Mouse (Mus musculus): ENCODE data around the gene Srarp. TPM values are rescaled to one million over a fixed set of nuclear protein-coding genes. Genes with fewer than 3 reads are reported as not detected.
A peak's percentile ranks its signal among the peaks of the same experiment; 100 is the strongest.

Srarp gene
- 11.9 and 13.2 TPM in 2 replicates for polyA plus RNA-seq (2012; rRNA removed)

DNA sequence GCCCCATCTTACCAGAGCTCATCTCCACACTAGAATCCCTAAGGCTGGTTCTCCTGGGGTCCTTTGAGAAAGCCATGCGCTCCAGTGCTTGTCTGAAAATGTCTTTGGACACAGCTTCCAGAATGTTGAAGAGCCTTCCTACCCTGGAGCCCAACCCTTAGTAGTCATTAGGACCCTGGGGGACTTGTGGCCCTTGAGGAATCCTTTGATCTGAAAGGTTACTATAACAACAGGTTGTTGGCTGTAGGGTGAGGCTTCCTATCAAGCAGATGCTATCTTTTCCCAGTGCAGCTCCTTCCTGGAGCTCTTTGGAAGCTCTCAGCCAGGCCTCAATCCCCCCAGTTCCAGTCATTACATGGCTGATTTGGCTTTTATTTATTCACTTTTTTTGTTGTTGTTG is at the start of gene Srarp:
TSS of gene Srarp (minus strand) at position 132 of the 400 bp plus-strand sequence.
- no peak for DNase-seq (ENCODE audit: extremely low spot score in 1 of 2, low spot score in 1 of 2)

- no peak for DNase-seq (ENCODE audit: extremely low spot score in 1 of 2, low spot score in 1 of 2)
Observed at GRCm38 (mm10) chr4:141484071-141484470, 48.2 kb upstream of the Srarp start.

DNA sequence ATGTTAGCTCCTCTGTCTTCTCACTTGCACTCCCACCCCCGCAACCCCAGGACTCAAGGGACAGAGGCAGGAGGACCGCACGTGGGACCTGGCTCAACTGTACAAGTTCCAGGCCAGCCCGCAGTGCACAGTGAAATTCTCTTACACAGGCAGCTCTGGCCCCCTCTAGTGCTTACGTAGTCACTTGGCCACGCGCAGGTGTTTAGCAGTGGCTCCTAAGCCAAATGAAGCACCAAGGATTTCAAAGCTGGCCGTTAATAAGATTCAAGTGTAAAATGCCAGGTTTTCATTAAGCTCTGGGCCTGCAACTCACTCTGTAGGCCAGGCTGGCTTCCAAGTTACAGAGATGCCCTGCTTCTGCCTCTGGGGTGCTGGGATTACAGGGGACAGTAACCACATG is 43.5 kb upstream of the Srarp start:
- DNase-seq (ENCODE audit: extremely low spot score in 1 of 2, low spot score in 1 of 2) = no peak

DNA sequence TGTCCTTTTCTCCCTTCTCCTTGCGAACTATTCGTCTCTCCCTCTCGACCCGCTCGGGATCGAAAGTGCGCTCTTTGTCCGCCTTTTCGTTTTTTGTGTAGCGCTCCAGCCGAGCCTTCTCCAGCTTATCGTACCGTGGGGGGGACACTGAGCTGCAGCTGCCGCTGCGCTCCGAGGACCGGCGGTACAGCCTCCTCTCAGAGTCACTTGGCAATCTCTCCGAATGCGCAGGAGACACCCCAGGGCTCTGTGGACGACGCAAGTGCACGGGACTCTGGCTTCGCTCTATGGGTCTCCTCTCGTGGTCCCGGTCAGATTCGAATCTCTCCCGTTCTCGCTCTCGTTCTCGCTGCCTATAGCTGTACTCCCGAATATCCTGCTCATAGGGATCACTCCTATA is 42.9 kb upstream of the Srarp start:
- DNase-seq (ENCODE audit: extremely low spot score in 1 of 2, low spot score in 1 of 2) = no peak

DNA sequence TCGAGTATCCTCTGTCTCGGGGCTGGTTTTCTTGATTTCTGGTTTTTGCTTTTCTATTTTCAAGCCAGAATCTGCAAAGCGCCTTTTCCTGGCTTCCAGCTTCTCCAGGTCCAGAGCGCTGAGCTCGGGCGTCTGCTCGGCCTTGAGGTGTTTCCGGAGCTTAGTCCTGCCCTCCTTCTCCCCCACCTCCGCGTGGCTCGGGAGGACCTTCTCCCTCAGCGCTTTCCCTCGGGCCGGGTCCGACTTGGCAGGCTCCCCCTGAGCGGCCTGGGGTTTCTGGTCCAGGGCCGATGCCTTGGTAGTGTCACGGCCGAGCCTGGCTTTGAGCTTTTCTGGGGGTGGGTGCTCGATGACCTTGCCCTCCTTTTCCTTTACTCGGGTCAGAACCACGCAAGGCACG is 42.3 kb upstream of the Srarp start:
- no peak for DNase-seq (ENCODE audit: extremely low spot score in 1 of 2, low spot score in 1 of 2)

DNA sequence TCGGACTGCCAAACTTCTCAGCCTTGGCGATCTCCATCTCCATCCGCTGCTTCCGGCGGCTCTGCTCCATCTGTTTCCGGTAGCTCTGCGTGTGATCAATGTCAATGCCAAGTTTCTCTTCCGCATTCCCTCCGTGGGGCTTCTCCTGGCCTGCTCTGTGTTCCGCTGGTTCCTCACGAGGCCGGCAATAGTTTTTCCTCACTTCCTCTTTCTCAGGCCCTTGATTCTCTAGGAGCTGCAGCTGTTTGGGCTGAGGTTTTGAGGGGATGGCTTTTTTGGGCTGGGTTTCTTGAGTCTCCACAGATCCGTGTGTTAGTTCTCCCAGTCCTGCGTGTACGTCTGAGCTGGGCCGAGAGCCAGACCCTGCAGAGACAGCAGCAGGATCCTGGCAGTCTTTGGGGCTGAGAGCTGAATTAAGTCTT is 41.8 kb upstream of the Srarp start:
- peak; percentile 53 to 81 for DNase-seq (ENCODE audit: extremely low spot score in 1 of 2, low spot score in 1 of 2)

DNA sequence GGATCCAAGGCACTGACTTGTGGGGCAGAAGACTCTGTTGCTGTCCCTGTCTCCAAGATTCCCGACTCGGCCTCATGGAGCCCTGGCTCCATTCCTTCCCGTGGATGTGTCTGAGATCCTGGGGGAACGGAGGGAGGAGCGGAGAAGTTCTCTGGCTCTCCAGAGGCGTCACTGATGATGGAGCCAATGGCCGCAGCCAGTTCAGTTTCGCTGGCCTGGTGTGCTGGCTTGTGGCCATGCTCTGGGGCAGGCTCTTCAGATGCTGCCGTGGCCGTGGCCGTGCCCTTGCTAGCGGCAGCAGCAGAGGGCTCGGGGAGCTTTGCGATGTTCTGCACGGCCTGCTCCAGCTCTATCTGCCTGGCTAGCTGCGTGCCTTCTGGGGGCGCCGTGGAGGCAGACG is 38.5 kb upstream of the Srarp start:
- DNase-seq (ENCODE audit: extremely low spot score in 1 of 2, low spot score in 1 of 2) = no peak

- DNase-seq (ENCODE audit: extremely low spot score in 1 of 2, low spot score in 1 of 2) = no peak
Observed at GRCm38 (mm10) chr4:141472641-141473321, 36.9 kb upstream of the Srarp start.

GRCm38 (mm10) chr4:141471491-141471890 is 35.6 kb upstream of the Srarp start:
- no peak for DNase-seq (ENCODE audit: extremely low spot score in 1 of 2, low spot score in 1 of 2)

DNA sequence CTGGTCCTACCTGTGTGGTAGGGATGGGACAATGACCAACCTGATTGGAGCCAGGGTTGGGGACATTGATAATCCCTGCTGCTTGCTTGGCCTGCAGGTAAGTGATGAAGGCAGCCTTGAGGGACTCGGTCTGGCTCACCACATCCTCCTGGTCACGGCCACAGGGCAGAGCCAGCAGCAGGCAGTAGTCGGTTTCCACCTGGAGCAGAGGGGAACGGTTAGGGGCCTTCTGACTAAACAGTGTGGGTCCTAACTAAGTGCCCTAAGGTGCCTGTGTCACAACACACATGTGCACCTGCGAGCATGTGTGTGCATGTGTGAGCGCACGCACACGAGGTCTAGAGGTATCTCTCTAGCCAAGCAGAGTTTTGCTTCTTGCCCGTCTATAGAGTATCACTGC is 33.4 kb upstream of the Srarp start:
- no peak for DNase-seq (ENCODE audit: extremely low spot score in 1 of 2, low spot score in 1 of 2)

GRCm38 (mm10) chr4:141468576-141468975 is 32.7 kb upstream of the Srarp start:
- no peak for DNase-seq (ENCODE audit: extremely low spot score in 1 of 2, low spot score in 1 of 2)

DNA sequence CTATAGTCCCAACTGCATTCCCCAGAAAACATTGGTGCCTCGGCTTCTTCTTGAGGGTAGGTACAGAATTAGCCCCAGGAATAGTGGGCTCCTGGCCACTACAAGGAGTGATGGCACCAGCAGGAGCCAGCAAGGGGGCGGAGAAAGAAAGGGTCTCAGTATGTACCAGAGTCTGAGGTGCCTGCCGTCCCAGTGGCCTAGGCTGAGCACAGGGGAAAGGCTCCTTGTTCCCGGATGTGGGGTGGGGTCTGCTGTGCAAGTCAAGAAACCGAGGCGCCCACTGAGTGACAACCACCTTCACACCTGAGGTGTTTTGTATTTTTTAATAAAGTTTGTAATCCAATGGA is 31.6 kb upstream of the Srarp start:
- DNase-seq (ENCODE audit: extremely low spot score in 1 of 2, low spot score in 1 of 2) = no peak

DNA sequence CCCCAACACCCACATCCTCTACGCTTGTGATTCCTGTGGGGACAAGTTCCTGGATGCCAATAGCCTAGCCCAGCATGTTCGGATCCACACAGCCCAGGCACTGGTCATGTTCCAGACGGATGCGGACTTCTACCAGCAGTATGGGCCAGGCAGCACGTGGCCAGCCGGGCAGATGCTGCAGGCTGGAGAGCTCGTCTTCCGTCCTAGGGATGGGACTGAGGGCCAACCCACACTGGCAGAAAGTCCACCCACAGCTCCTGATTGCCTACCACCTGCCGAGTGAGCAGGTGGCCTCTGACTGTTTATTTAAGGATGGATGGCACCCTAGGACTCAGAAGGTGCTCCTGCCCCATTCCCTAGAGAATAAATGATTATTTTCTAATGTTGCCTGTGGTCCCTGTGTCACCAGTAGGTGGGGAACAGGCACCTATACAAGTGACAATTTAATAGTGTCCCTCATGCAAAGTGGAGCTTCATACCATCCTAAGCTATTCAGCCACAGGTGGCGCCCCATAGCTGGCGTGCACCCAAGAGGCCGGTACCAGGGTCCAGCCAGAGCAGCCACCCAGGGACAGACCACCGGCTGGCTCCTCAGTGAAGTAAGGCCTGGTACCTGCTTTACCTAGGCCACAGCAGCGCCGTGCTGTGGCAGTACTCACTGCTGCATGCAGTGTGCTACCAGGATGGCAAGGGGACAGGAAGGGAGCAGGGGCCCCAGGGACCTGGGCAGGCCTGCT is 31.1 kb upstream of the Srarp start:
- no peak for DNase-seq (ENCODE audit: extremely low spot score in 1 of 2, low spot score in 1 of 2)

DNA sequence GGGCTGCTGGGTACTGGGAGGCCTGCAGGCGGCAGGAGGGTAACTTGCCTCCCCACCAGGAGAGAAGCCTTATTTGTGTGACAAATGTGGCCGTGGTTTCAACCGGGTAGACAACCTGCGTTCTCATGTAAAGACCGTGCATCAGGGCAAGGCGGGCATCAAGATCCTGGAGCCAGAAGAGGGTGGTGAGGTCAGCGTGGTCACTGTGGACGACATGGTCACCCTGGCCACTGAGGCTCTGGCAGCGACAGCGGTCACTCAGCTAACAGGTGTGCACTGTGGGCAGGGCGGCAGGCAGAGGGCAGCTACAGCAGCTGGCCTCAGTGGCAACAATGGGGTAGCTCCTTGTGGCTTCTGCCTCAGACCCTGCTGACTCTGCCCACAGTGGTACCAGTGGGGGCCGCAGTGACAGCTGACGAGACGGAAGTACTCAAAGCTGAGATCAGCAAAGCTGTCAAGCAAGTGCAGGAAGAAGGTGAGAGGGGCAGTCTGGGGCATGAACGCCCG is 30.4 kb upstream of the Srarp start:
- DNase-seq (ENCODE audit: extremely low spot score in 1 of 2, low spot score in 1 of 2) = no peak

- DNase-seq (ENCODE audit: extremely low spot score in 1 of 2, low spot score in 1 of 2) = no peak
Observed at GRCm38 (mm10) chr4:141465512-141466288, 29.8 kb upstream of the Srarp start.

- no peak for DNase-seq (ENCODE audit: extremely low spot score in 1 of 2, low spot score in 1 of 2)
Observed at GRCm38 (mm10) chr4:141464722-141465121, 28.8 kb upstream of the Srarp start.

DNA sequence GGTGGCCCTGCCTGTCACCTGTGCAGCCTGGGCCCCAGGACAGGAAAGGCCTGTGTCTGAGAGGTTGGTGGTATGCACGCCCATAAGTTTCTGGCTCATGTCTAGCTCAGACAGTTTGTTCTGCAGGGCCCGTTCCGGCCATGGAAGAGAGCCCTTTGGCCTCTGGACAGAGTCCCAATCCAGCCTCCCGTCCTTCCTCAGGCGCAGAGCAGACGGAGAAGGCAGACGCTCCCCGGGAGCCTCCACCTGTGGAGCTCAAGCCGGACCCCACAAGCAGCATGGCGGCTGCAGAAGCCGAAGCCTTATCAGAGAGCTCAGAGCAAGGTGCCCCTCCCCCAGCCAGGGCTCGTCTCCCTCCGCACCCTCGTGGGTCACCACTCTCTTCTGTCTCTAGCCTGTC is 27.6 kb upstream of the Srarp start:
- DNase-seq (ENCODE audit: extremely low spot score in 1 of 2, low spot score in 1 of 2) = no peak

- DNase-seq (ENCODE audit: extremely low spot score in 1 of 2, low spot score in 1 of 2) = no peak
Observed at GRCm38 (mm10) chr4:141461576-141461975, 25.7 kb upstream of the Srarp start.

- DNase-seq (ENCODE audit: extremely low spot score in 1 of 2, low spot score in 1 of 2) = no peak
Observed at GRCm38 (mm10) chr4:141461088-141461487, 25.2 kb upstream of the Srarp start.

GRCm38 (mm10) chr4:141460481-141460880 is 24.6 kb upstream of the Srarp start:
- DNase-seq (ENCODE audit: extremely low spot score in 1 of 2, low spot score in 1 of 2) = no peak

DNA sequence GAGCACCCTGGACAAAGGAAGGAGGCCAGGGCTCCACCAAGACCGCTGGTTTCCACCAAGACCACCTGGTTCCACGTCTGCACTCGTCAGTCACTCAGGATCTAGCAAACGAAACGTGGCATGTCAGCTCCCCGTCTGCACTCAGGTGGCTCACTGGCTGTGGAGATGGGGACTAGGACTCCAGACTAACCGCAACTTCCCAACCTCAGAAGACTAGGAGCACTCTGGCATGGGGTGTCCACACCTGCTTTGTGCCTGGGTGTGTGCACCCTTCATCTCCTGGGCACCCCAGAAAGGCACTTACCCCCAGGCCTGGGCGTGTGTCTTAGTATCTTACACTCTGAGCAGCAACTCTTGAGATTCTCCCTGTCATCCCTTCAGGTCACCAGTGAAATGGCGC is 23.9 kb upstream of the Srarp start:
- no peak for DNase-seq (ENCODE audit: extremely low spot score in 1 of 2, low spot score in 1 of 2)

Data from frontal cortex, adult 2 months (tissue).